ENCODE assay signal across 20 mouse cellular contexts in genomic region chr7:141609719-141610514, GRCm38 (mm10). TPM values are rescaled to one million over a fixed set of nuclear protein-coding genes. Genes with fewer than 3 reads are reported as not detected.
DNase-seq lines count a peak whose midpoint lies in the region; ATAC-seq and TF ChIP-seq lines count a peak whose summit lies in the region.
"Had no signal": no experiment of that assay in that cellular context is flagged by ENCODE, and none has a peak within 500 bp of the region (broad histone marks: within the 10 kb centered on the region; RNA-seq: fewer than 3 reads in every experiment).

No protein-coding gene starts in this region.

- TF ChIP-seq EP300 in stomach, postnatal 0 days (optimal IDR thresholded peaks at IDR 0.05): no peak

- peaks cover 30% of the 10 kb centered on the region for H3K36me3 ChIP-seq in intestine, embryonic 15.5 days
- peaks cover 20% of the 10 kb centered on the region for H3K36me3 ChIP-seq in stomach, postnatal 0 days (ENCODE audit: control insufficient read depth, insufficient read depth, low read length)
- peaks cover 6% of the 10 kb centered on the region; the same call in 1 of the 2 replicates for H3K36me3 ChIP-seq in hindbrain, embryonic 11.5 days (ENCODE audit: control insufficient read depth, insufficient read depth, low read length)

- no peaks in the 10 kb centered on the region for H3K27me3 ChIP-seq in intestine, embryonic 15.5 days (replicated peaks)
- no peaks in the 10 kb centered on the region for H3K27me3 ChIP-seq in stomach, postnatal 0 days (ENCODE audit: control insufficient read depth, insufficient read depth, low read length)
- no peaks in the 10 kb centered on the region for H3K27me3 ChIP-seq in hindbrain, embryonic 11.5 days (ENCODE audit: control insufficient read depth, insufficient read depth, low read length)
- H3K27me3 ChIP-seq: CH12.LX; limb, embryonic 15.5 days; midbrain, embryonic 15.5 days had no signal

- no peaks in the 10 kb centered on the region for H3K9me3 ChIP-seq in intestine, embryonic 15.5 days
- H3K9me3 ChIP-seq in stomach, postnatal 0 days (ENCODE audit: control insufficient read depth, low read length): no peaks in the 10 kb centered on the region
- H3K9me3 ChIP-seq in hindbrain, embryonic 11.5 days (ENCODE audit: control insufficient read depth, low read length): no peaks in the 10 kb centered on the region
- H3K9me3 ChIP-seq: heart, embryonic 10.5 days; hindbrain, embryonic 10.5 days; limb, embryonic 15.5 days; midbrain, embryonic 15.5 days had no signal

- peak; percentile 74 for ATAC-seq in intestine, embryonic 15.5 days
- peak; percentile 60; the same call in 1 of the 2 replicates for ATAC-seq in stomach, postnatal 0 days (ENCODE audit: low FRiP score, low TSS enrichment)
- no peak for ATAC-seq in hindbrain, embryonic 11.5 days (ENCODE audit: low FRiP score)
- ATAC-seq: midbrain, embryonic 15.5 days had no signal

- no peak for TF ChIP-seq CTCF in stomach, postnatal 0 days (IDR thresholded peaks at IDR 0.05; ENCODE audit: low read depth)

- DNase-seq in kidney, adult 9 months: peak; percentile 53
- no peak for DNase-seq in kidney, postnatal 14 days
- DNase-seq in right cerebral cortex, postnatal 36 days (ENCODE audit: low spot score in 2 of 2): peak; percentile 36 to 51
- DNase-seq in right cerebral cortex, postnatal 10 days (ENCODE audit: low spot score in 2 of 2): no peak
- peak; percentile 63 for DNase-seq in stomach, postnatal 0 days (ENCODE audit: low spot score)
- no peak for DNase-seq in hindbrain, embryonic 11.5 days (ENCODE audit: low spot score)
- no peak for DNase-seq in lung, postnatal 4 days
- DNase-seq: adrenal gland, postnatal 36 days; cerebellum, adult 18-20 months; lung, postnatal 10 days; right cerebral cortex, postnatal 14 days had no signal

- WGBS in intestine, embryonic 15.5 days: 73% methylated on average over 11 of the region's 11 CpGs
- WGBS in stomach, postnatal 0 days: 63% methylated on average over 11 of the region's 11 CpGs
- WGBS in hindbrain, embryonic 11.5 days: 92% methylated on average over 11 of the region's 11 CpGs

- H3K9ac ChIP-seq in intestine, embryonic 15.5 days: no peak overlapping the region
- no peak overlapping the region for H3K9ac ChIP-seq in stomach, postnatal 0 days (ENCODE audit: low read length)
- H3K9ac ChIP-seq in hindbrain, embryonic 11.5 days (ENCODE audit: low read depth, low read length): no peak overlapping the region
- H3K9ac ChIP-seq: limb, embryonic 15.5 days; midbrain, embryonic 15.5 days had no signal

- no peak overlapping the region for H3K4me2 ChIP-seq in intestine, embryonic 15.5 days (replicated peaks)
- H3K4me2 ChIP-seq in stomach, postnatal 0 days (replicated peaks; ENCODE audit: low read depth): no peak overlapping the region
- no peak overlapping the region for H3K4me2 ChIP-seq in hindbrain, embryonic 11.5 days (replicated peaks; ENCODE audit: low read depth, low read length)
- H3K4me2 ChIP-seq: limb, embryonic 15.5 days; midbrain, embryonic 15.5 days had no signal

- peaks cover 17% of the 10 kb centered on the region; the same call in 1 of the 2 replicates for H3K4me1 ChIP-seq in intestine, embryonic 15.5 days (replicated peaks)
- H3K4me1 ChIP-seq in stomach, postnatal 0 days (replicated peaks; ENCODE audit: control insufficient read depth, insufficient read depth): no peaks in the 10 kb centered on the region
- H3K4me1 ChIP-seq in hindbrain, embryonic 11.5 days (replicated peaks; ENCODE audit: control insufficient read depth, insufficient read depth, low read length): no peaks in the 10 kb centered on the region
- H3K4me1 ChIP-seq: hindbrain, embryonic 10.5 days; midbrain, embryonic 15.5 days had no signal

- H3K27ac ChIP-seq in intestine, embryonic 15.5 days: 0 out of 2 replicates have a peak overlapping the region, but pooled peaks have one; percentile 17
- H3K27ac ChIP-seq in stomach, postnatal 0 days (replicated peaks): 0 out of 2 replicates have a peak overlapping the region, but pooled peaks have one; percentile 8
- H3K27ac ChIP-seq in hindbrain, embryonic 11.5 days (ENCODE audit: low read depth, low read length): no peak overlapping the region
- H3K27ac ChIP-seq: heart, embryonic 10.5 days; hindbrain, embryonic 10.5 days; layer of hippocampus, adult 2 months; left cerebral cortex, adult 2 months; limb, embryonic 15.5 days; midbrain, embryonic 15.5 days had no signal

- no peak overlapping the region for H3K4me3 ChIP-seq in intestine, embryonic 15.5 days (replicated peaks)
- H3K4me3 ChIP-seq in stomach, postnatal 0 days (ENCODE audit: low read depth, low read length): no peak overlapping the region
- no peak overlapping the region for H3K4me3 ChIP-seq in hindbrain, embryonic 11.5 days (ENCODE audit: low read depth, low read length)
- H3K4me3 ChIP-seq: heart, embryonic 10.5 days; hindbrain, embryonic 10.5 days; layer of hippocampus, adult 2 months; left cerebral cortex, adult 2 months; limb, embryonic 15.5 days; midbrain, embryonic 15.5 days; myocyte had no signal

RNA-seq across cellular contexts. Expression of gene Muc6, which starts 45.2 kb away (rescaled TPM):
- polyA plus RNA-seq in intestine, embryonic 15.5 days (2015; fragmentation: Nextera tagmentation; extraction: Ambion mirVana): 0.21 and 0.24 TPM in 2 replicates
- 11.3 and 13.6 TPM in 2 replicates for polyA plus RNA-seq in stomach, postnatal 0 days (2015; fragmentation: Nextera tagmentation; extraction: Ambion mirVana)
- 0.17 TPM in 2 replicates for polyA plus RNA-seq in hindbrain, embryonic 11.5 days (2014; fragmentation: Nextera tagmentation; extraction: Ambion mirVana)

RNA-seq across cellular contexts. Expression of gene Ap2a2, which starts 47.9 kb away (rescaled TPM):
- 79.1 and 84.1 TPM in 2 replicates for polyA plus RNA-seq in intestine, embryonic 15.5 days (2015; fragmentation: Nextera tagmentation; extraction: Ambion mirVana)
- 30.8 and 33.0 TPM in 2 replicates for polyA plus RNA-seq in stomach, postnatal 0 days (2015; fragmentation: Nextera tagmentation; extraction: Ambion mirVana)
- polyA plus RNA-seq in hindbrain, embryonic 11.5 days (2014; fragmentation: Nextera tagmentation; extraction: Ambion mirVana): 67.1 and 77.4 TPM in 2 replicates

Comparison
In these comparisons a context has a peak if more than half of its experiments do, and no peak if none do; other contexts are left out.
1. DNase-seq: peak in kidney, adult 9 months (single experiment), right cerebral cortex, postnatal 36 days (2 of 2) and stomach, postnatal 0 days (single experiment); none in kidney, postnatal 14 days (single experiment), right cerebral cortex, postnatal 10 days (0 of 2), hindbrain, embryonic 11.5 days (single experiment) and lung, postnatal 4 days (0 of 2).